Mouse (Mus musculus): ENCODE results near the gene Ankrd66. TPM values are rescaled to one million over a fixed set of nuclear protein-coding genes. Genes with fewer than 3 reads are reported as not detected.

The Ankrd66 gene
- total RNA-seq, 2 experiments from 2014 or later, result not detected

Other genes starting within 250 kb of the Ankrd66 start
- 10 to 100 TPM; 58.1 to 66.3 TPM for gene Adgrf5, start 183.2 kb downstream of the Ankrd66 start, total RNA-seq (2021)
- gene Mep1a, start 40.8 kb downstream of the Ankrd66 start, total RNA-seq (2021), result under 1 TPM in 1 of 2 experiments, not detected in 1; 0.18 TPM
- 10 to 100 TPM; 46.2 to 70.1 TPM for gene Pla2g7, start 24.5 kb upstream of the Ankrd66 start, total RNA-seq (2021)
- gene Tdrd6, start 86.7 kb upstream of the Ankrd66 start, total RNA-seq (2021), result under 1 TPM in 1 of 2 experiments, not detected in 1; 0.02 TPM
- 1 to 10 TPM; 4.8 to 5.6 TPM for gene Slc25a27, start 123.6 kb upstream of the Ankrd66 start, total RNA-seq (2021)
- gene Cyp39a1, start 123.8 kb upstream of the Ankrd66 start, total RNA-seq (2021), result 1 to 10 TPM; 3.1 to 3.8 TPM

Data from gastrocnemius, adult 18-20 months (tissue).